Mouse (Mus musculus) CH12.LX (cell line): Measurements from ENCODE around the gene Sugt1. TPM values are rescaled to one million over a fixed set of nuclear protein-coding genes. Genes with fewer than 3 reads are reported as not detected.
A peak's percentile ranks its signal among the peaks of the same experiment; 100 is the strongest.

Experiments
- DNase-seq: peaks from one replicate; pipeline ENCODE4 v3.0.0-alpha.2; 2013; ENCODE audit errors: extremely low read depth
- H3K27ac ChIP-seq: 2 replicates; pipeline ENCODE4 v1.5.1; 2012; ENCODE audit warnings: low read depth, mild to moderate bottlenecking, control low read depth, moderate library complexity; ENCODE audit not compliant: insufficient read depth
- H3K27me3 ChIP-seq: replicated peaks from 2 replicates; pipeline ENCODE3; 2012; ENCODE audit warnings: inconsistent platforms
- H3K36me3 ChIP-seq, 2 experiments: replicated peaks in 1 of 2; 2 replicates each; pipeline versions ENCODE3 to v1.6.1; 2012; ENCODE audit warnings: inconsistent platforms in 1 of 2, low read length in 1 of 2, mild to moderate bottlenecking in 1 of 2, mixed read lengths in 1 of 2, moderate library complexity in 1 of 2; ENCODE audit not compliant: control insufficient read depth in 1 of 2, insufficient read depth in 1 of 2
- H3K4me1 ChIP-seq, 2 experiments: 2 replicates each; pipeline ENCODE4 v1.6.1; 2012; ENCODE audit warnings: inconsistent platforms in 1 of 2, moderate library complexity in 1 of 2; ENCODE audit not compliant: insufficient read depth in 2 of 2, control insufficient read depth in 1 of 2
- H3K4me2 ChIP-seq: 2 replicates; pipeline ENCODE4 v1.6.1; 2012; ENCODE audit warnings: low read depth, mild to moderate bottlenecking, control low read depth; ENCODE audit not compliant: poor library complexity, insufficient read depth, severe bottlenecking
- H3K4me3 ChIP-seq, 3 experiments: fragments of 150-350 bp in 1 of 3; sonication (generic) in 1 of 3; replicated peaks in 1 of 3; 2 replicates each; pipeline versions ENCODE3 to v1.5.1; 2011 to 2012; ENCODE audit warnings: low read depth in 2 of 3, low read length in 2 of 3, mild to moderate bottlenecking in 2 of 3, moderate library complexity in 2 of 3, control low read depth in 1 of 3, improper control_type of control experiment in 1 of 3, inconsistent platforms in 1 of 3, mixed read lengths in 1 of 3; ENCODE audit not compliant: poor library complexity in 1 of 3
- H3K79me2 ChIP-seq: replicated peaks from 2 replicates; pipeline ENCODE4 v1.6.1; 2012; ENCODE audit warnings: mild to moderate bottlenecking, moderate library complexity; ENCODE audit not compliant: control insufficient read depth, poor library complexity, insufficient read depth, severe bottlenecking; ENCODE audit errors: extremely low read depth
- H3K9ac ChIP-seq: 2 replicates; pipeline ENCODE4 v1.6.1; 2012; ENCODE audit warnings: low read depth, mild to moderate bottlenecking, control low read depth, moderate library complexity; ENCODE audit not compliant: insufficient read depth
- H3K9me3 ChIP-seq: replicated peaks from 2 replicates; pipeline ENCODE3; 2012; ENCODE audit warnings: low read length, inconsistent platforms, mixed read lengths
- BHLHE40 ChIP-seq: IDR thresholded peaks from 2 replicates; pipeline ENCODE4 v1.6.1; 2011; ENCODE audit warnings: mild to moderate bottlenecking, low read depth, low read length, improper control_type of control experiment
- CTCF ChIP-seq, 2 experiments: IDR thresholded peaks in 1 of 2; conservative IDR thresholded peaks in 1 of 2; 2 replicates each; pipeline ENCODE4 v1.5.1; 2011 to 2012; ENCODE audit warnings: low read depth in 2 of 2, low read length in 2 of 2, improper control_type of control experiment in 1 of 2, inconsistent platforms in 1 of 2, mild to moderate bottlenecking in 1 of 2, moderate library complexity in 1 of 2
- E2F4 ChIP-seq: IDR thresholded peaks from 2 replicates; pipeline ENCODE4 v1.6.1; 2011; ENCODE audit warnings: low read depth, low read length, improper control_type of control experiment; ENCODE audit not compliant: insufficient replicate concordance
- ELF1 ChIP-seq: IDR thresholded peaks from 2 replicates; pipeline ENCODE4 v1.6.1; 2014; ENCODE audit warnings: low read depth, mild to moderate bottlenecking, inconsistent platforms, low read length, improper control_type of control experiment
- EP300 ChIP-seq: IDR thresholded peaks from 2 replicates; pipeline ENCODE4 v1.6.1; 2011; ENCODE audit warnings: low read length, improper control_type of control experiment
- ETS1 ChIP-seq: conservative IDR thresholded peaks from 2 replicates; pipeline ENCODE4 v1.6.1; 2012; ENCODE audit warnings: low read depth, mild to moderate bottlenecking, inconsistent platforms, low read length, improper control_type of control experiment, moderate library complexity
- GABPA ChIP-seq: IDR thresholded peaks from 2 replicates; pipeline ENCODE4 v1.6.1; 2012; ENCODE audit warnings: low read depth, low read length, improper control_type of control experiment, inconsistent platforms; ENCODE audit not compliant: insufficient replicate concordance
- IRF4 ChIP-seq: IDR thresholded peaks from 2 replicates; pipeline ENCODE4 v1.6.1; 2014; ENCODE audit warnings: low read depth, mild to moderate bottlenecking, inconsistent platforms, low read length, improper control_type of control experiment
- JUND ChIP-seq: conservative IDR thresholded peaks from 2 replicates; pipeline ENCODE4 v1.6.1; 2011; ENCODE audit warnings: low read depth, low read length, improper control_type of control experiment
- MAZ ChIP-seq: IDR thresholded peaks from 2 replicates; pipeline ENCODE4 v1.6.1; 2012; ENCODE audit warnings: low read depth, mild to moderate bottlenecking, inconsistent platforms, low read length, improper control_type of control experiment, moderate library complexity
- MEF2A ChIP-seq: IDR thresholded peaks from 2 replicates; pipeline ENCODE4 v1.6.1; 2014; ENCODE audit warnings: low read depth, mild to moderate bottlenecking, inconsistent platforms, low read length, improper control_type of control experiment, borderline replicate concordance
- MYC ChIP-seq: IDR thresholded peaks from 2 replicates; pipeline ENCODE4 v1.6.1; 2011; ENCODE audit warnings: low read depth, mild to moderate bottlenecking, improper control_type of control experiment, low read length
- PAX5 ChIP-seq: IDR thresholded peaks from 2 replicates; pipeline ENCODE4 v1.6.1; 2012; ENCODE audit warnings: low read length, inconsistent platforms, mixed read lengths
- RAD21 ChIP-seq: IDR thresholded peaks from 2 replicates; pipeline ENCODE4 v1.6.1; 2011; ENCODE audit warnings: low read depth, mild to moderate bottlenecking, low read length, improper control_type of control experiment, moderate library complexity
- RCOR1 ChIP-seq: conservative IDR thresholded peaks from 2 replicates; pipeline ENCODE4 v1.6.1; 2012; ENCODE audit warnings: low read depth, mild to moderate bottlenecking, inconsistent platforms, low read length, improper control_type of control experiment
- SIN3A ChIP-seq: IDR thresholded peaks from 2 replicates; pipeline ENCODE4 v1.6.1; 2012; ENCODE audit warnings: low read length, improper control_type of control experiment, inconsistent platforms
- SMC3 ChIP-seq: IDR thresholded peaks from 2 replicates; pipeline ENCODE4 v1.6.1; 2011; ENCODE audit warnings: low read depth, low read length, improper control_type of control experiment
- TBP ChIP-seq: conservative IDR thresholded peaks from 2 replicates; pipeline ENCODE4 v1.6.1; 2011; ENCODE audit warnings: low read depth, low read length, improper control_type of control experiment
- TCF12 ChIP-seq: IDR thresholded peaks from 2 replicates; pipeline ENCODE4 v1.6.1; 2014; ENCODE audit warnings: low read depth, mild to moderate bottlenecking, inconsistent platforms, low read length, improper control_type of control experiment
- USF1 ChIP-seq: IDR thresholded peaks from 2 replicates; pipeline ENCODE4 v1.6.1; 2014; ENCODE audit warnings: low read depth, mild to moderate bottlenecking, inconsistent platforms, low read length, improper control_type of control experiment
- USF2 ChIP-seq: conservative IDR thresholded peaks from 2 replicates; pipeline ENCODE4 v1.6.1; 2011; ENCODE audit warnings: low read depth, low read length, improper control_type of control experiment
- ZC3H11A ChIP-seq: IDR thresholded peaks from 2 replicates; pipeline ENCODE4 v1.6.1; 2012; ENCODE audit warnings: low read depth, mild to moderate bottlenecking, inconsistent platforms, low read length, improper control_type of control experiment
- dilution Hi-C: fragments of 300-500 bp; cut with MboI; formaldehyde crosslinking; loops from 2 replicates; pipeline ENCODE4 v1.14.3; 2020; ENCODE audit warnings: low sequenced_read_pairs; ENCODE audit not compliant: extremely low pct_unique_long_range_greater_than_20kb, extremely low pct_ligation_motif_present
- in situ Hi-C: fragments of 300-500 bp; cut with MboI; formaldehyde crosslinking; loops from 3 replicates; pipeline ENCODE4 v1.14.3; 2019; ENCODE audit warnings: low sequenced_read_pairs, low pct_ligation_motif_present, low pct_unique_long_range_greater_than_20kb, mixed read lengths
- polyA plus RNA-seq: library from polyadenylated mRNA; unstranded; fragments of >175 nt; gene quantifications from 2 replicates; pipeline ENCODE4 v1.2.1, GENCODE M21; 2012; ENCODE audit warnings: low read depth; ENCODE audit not compliant: insufficient read length
- total RNA-seq, 2 experiments: library from RNA; depleted of rRNA; stranded (reverse); fragments of 300-350 nt in 1 of 2; fragments of >200 nt in 1 of 2; gene quantifications; 2 replicates each; pipeline ENCODE4 v1.2.3; 2012 to 2014

The Sugt1 gene
- total and polyA plus RNA-seq, 3 experiments, result 91.9 to 118 (median 114) TPM

- no peak for TF ChIP-seq GABPA
- TF ChIP-seq BHLHE40, result peak; percentile 81
- peak; percentile 66 for TF ChIP-seq SIN3A
- TF ChIP-seq MAZ, result peak; percentile 91
- no peak for TF ChIP-seq USF2
- no peak for TF ChIP-seq ELF1
- TF ChIP-seq, all 38 proteins: peak for 14
These were observed 34.6 kb upstream of the Sugt1 start (continued) for GRCm38 (mm10) chr14:79552854-79553253.

DNA sequence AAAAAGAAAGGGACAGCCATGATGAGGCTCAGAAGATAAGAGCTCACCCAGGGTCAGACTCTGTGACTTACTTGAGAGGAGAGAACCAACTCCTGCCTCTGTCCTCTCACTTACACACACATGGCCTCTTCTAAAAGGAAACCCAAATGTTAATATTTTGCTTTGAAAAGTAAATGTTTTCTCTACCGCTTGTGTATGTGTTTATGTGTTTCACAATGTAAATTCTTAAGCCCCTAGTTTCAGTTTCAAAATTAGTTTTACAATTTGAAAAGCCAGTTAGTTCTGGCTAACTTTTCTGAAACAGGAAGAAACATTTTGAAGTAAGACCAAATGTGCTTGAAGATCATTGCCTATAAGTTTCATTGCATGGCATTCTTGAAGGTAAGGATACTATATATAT lies 29.7 kb upstream of the Sugt1 start:
- dilution Hi-C loops, result no loop called here
- DNase-seq, result no peak
- peak overlapping the region; percentile 95 for H3K4me2 ChIP-seq
- peaks cover 7% of the 10 kb centered on the region for H3K9me3 ChIP-seq
- peaks cover 84% of the 10 kb centered on the region for H3K79me2 ChIP-seq
- peak; percentile 78 for TF ChIP-seq JUND
- 0 out of 2 replicates have a peak, but pooled peaks have one; percentile 19 for TF ChIP-seq ELF1
- no peak for TF ChIP-seq TBP
- TF ChIP-seq USF1, result no peak
- peak; percentile 25; the same call in 1 of the 2 replicates for TF ChIP-seq ETS1
- TF ChIP-seq IRF4, result peak; percentile 93
- TF ChIP-seq EP300, result peak; percentile 85
- TF ChIP-seq MEF2A, result no peak
- TF ChIP-seq TCF12, result no peak
- peak; percentile 67 for TF ChIP-seq MYC
- TF ChIP-seq, all 38 proteins: peak for 6
- peaks cover 16 to 76% of the 10 kb centered on the region in 2 experiments for H3K36me3 ChIP-seq
- H3K4me1 ChIP-seq, result peaks cover 10 to 68% of the 10 kb centered on the region in 2 experiments; a peak in 3 of 4 replicates
- in situ Hi-C loops, result no loop called here
- peak overlapping the region; percentile 41 for H3K9ac ChIP-seq
- peak overlapping the region; percentile 80 for H3K27ac ChIP-seq
- H3K27me3 ChIP-seq, result no peaks in the 10 kb centered on the region
- H3K4me3 ChIP-seq, result no peak overlapping the region

DNA sequence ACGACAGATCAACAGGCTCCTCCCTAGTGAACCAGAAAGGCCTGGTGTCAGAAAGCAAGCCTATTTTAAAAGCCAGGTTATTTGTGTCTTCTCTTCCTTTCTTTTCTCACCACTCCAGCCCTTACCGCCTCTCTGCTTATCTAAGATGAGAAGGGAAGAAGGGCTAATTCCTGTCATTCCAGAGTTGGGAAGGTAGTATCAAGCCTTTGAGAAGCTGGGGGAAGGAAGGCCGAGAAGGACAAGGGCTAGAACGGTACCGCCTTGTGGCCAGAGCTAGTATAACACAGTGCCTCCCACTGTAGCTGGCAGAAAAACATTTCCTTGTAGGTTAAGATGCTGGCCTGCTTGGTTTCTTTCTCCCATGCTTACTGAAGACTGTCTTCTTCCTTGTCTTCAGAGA lies 24.7 kb upstream of the Sugt1 start:
- Histone ChIP-seq H3K27ac (no peak overlapping the region), H3K4me1 (peaks cover 4 to 37% of the 10 kb centered on the region in 2 experiments; a peak in 3 of 4 replicates), H3K36me3 (peaks cover 43 to 85% of the 10 kb centered on the region in 2 experiments), H3K79me2 (peaks cover 50% of the 10 kb centered on the region), H3K9me3 (peaks cover 7% of the 10 kb centered on the region), H3K4me2 (no peak overlapping the region), H3K27me3 (no peaks in the 10 kb centered on the region), H3K4me3 (no peak overlapping the region), H3K9ac (no peak overlapping the region)
- in situ Hi-C loops (no loop called here), dilution Hi-C loops (no loop called here)
- TF ChIP-seq SMC3, result peak; percentile 80
- no peak for TF ChIP-seq E2F4
- no peak for TF ChIP-seq ELF1
- no peak for TF ChIP-seq RCOR1
- TF ChIP-seq GABPA, result no peak
- peak; percentile 63 for TF ChIP-seq RAD21
- TF ChIP-seq CTCF (conservative IDR thresholded peaks at IDR 0.05 in 1 of 2, IDR thresholded peaks at IDR 0.05 in 1 of 2; ENCODE audit: low read depth in 2 of 2, low read length in 2 of 2), result peak; percentile 76 to 85
- no peak for TF ChIP-seq JUND
- no peak for TF ChIP-seq ZC3H11A
- no peak for TF ChIP-seq PAX5
- peak; percentile 61 for DNase-seq
